Mouse (Mus musculus): ENCODE measurements around the gene Gm6583. TPM values are rescaled to one million over a fixed set of nuclear protein-coding genes. Genes with fewer than 3 reads are reported as not detected.
A peak's percentile ranks its signal among the peaks of the same experiment; 100 is the strongest.

Gm6583 gene
- total RNA-seq, 2 experiments from 2014 or later, result not detected

DNA sequence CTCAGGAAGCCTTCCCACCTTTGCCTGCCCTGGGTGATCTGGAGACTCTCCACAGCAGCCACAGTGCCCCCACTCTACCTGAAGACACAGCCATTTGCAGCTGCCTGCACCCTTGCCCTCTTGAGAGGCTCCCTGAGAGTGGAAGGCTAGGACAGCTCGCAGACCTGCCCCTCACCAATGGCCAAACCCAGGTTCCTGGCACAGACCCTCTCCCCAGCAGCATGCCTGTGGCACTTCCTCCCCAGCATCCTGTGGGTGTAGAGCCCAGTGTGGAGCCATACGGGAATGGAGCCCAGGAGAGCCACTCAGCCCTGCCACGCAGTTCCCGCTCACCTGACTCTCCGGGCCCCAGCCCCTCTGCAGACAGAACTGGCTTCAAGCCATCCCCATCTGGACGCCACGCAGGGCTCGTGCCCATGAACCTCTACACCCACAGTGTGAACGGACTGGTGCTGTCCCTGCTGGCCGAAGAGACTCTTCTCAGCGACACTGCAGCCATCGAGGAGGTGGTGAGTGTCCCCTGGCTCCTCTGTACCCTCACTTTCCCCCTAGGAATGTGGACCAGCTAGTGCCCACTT is 14.5 kb upstream of the Gm6583 start:
- no peak for DNase-seq (ENCODE audit: low spot score in 2 of 2)
- intact Hi-C loops (cut with DNase I), result no loop called here

DNA sequence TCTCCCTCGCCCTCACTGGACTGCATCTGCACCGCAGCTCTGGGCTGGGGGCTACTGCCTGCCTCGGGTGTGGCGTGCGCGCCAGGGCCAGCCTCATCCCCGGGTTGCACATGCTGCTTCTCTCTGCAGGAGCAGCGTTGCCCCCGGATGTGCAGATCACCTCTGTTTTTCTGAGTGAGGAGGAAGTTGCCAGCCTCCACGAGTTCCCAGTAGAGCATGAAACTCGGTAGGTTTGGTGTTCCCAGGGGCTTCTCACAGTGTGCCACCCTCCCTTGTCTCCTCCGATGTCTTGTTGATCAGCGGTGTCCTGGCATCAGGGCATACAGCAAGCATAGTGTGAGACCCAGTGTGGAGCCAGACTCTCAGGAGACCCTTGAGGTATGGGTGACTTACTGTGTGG is 13.5 kb upstream of the Gm6583 start:
- DNase-seq (ENCODE audit: low spot score in 2 of 2), result no peak
- intact Hi-C loops (cut with DNase I), result no loop called here

- intact Hi-C loops (cut with DNase I), result no loop called here
- DNase-seq (ENCODE audit: low spot score in 2 of 2), result no peak
These were observed 12.8 kb upstream of the Gm6583 start for GRCm38 (mm10) chr5:112368666-112369065.

GRCm38 (mm10) chr5:112367929-112368328 is 12.1 kb upstream of the Gm6583 start:
- DNase-seq (ENCODE audit: low spot score in 2 of 2), result no peak
- intact Hi-C loops (cut with DNase I), result no loop called here

GRCm38 (mm10) chr5:112367338-112367737 is 11.5 kb upstream of the Gm6583 start:
- intact Hi-C loops (cut with DNase I), result no loop called here

GRCm38 (mm10) chr5:112366879-112367278 is 11.0 kb upstream of the Gm6583 start:
- intact Hi-C loops (cut with DNase I), result no loop called here
- no peak for DNase-seq (ENCODE audit: low spot score in 2 of 2)

More at GRCm38 (mm10) chr5:112367338-112367737, 11.5 kb upstream of the Gm6583 start:
- DNase-seq (ENCODE audit: low spot score in 2 of 2), result no peak

DNA sequence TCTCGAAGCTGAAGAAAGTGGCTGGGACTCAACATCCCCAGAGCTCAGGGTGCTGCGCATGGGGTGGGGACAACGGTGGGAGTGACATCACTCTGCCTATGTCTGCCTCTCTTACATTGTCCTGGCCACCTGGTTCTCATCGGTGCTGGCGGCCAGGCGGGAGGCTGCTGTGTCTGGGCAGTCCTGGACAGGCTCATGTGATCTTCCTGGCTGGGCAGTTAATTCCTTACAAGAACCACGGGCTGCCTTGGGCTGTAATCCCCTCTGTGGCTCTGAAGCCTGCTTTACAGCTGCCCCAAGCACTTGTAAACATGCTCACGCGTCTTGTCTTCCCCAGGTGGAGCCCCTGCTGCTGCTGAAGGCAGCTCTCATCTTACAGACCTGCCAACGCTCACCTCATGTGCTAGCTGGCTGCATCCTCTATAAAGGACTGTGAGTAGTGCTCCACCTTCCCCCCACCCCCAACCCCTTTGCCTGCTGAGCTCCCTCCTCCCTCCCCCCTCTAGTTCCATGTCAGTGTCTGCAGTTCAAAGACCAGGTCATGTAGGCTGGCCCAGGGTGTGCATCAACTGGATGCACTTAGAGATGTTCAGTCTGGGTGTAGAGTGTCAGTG is 8.5 kb upstream of the Gm6583 start:
- no peak for DNase-seq (ENCODE audit: low spot score in 2 of 2)
- intact Hi-C loops (cut with DNase I), result no loop called here

DNA sequence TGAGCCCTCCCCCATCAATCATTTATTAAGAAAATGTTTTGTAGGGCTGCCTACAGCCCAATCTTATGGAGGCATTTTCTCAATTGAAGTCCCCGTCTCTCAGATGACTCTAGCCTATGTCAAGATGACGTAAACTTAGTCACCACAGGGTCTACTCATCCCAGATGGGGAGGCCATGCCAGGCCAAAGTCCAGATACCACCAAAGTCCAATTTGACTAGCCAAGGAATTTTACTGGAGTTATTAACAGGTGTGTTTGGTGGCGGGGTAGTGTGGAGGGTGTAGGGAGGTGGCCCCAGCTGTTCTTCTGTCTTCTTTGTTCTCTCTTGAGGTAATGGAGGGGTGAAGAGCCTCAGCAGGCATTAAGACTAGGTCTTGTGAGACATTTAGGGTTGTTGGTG is 4.2 kb upstream of the Gm6583 start:
- no peak for DNase-seq (ENCODE audit: low spot score in 2 of 2)
- intact Hi-C loops (cut with DNase I), result no loop called here

GRCm38 (mm10) chr5:112359520-112359919 is 3.7 kb upstream of the Gm6583 start:
- intact Hi-C loops (cut with DNase I), result no loop called here

GRCm38 (mm10) chr5:112356322-112356721 is 489 bp upstream of the Gm6583 start:
- DNase-seq (ENCODE audit: low spot score in 2 of 2), result no peak
- intact Hi-C loops (cut with DNase I), result no loop called here

More at GRCm38 (mm10) chr5:112359520-112359919, 3.7 kb upstream of the Gm6583 start:
- DNase-seq (ENCODE audit: low spot score in 2 of 2), result no peak

DNA sequence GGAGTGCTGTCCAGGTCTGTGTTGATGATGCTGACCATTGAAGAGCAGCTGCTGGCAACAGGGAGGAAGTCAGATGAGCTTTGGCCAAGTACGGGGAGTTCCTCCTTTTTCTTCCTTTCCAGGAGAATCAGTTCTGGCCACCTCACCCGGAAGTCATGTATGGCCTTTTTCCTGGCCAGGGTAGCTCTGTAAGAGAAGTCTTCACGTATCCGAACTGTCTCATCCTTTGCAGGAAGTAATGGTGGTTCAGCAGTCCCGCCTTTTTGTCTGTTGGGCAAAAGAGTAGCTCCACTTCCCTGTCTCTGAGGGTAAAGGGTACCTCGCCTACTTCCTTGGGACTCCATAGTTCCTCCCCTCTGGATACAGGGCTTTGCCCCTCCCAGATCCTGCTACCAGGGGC is 340 bp downstream of the Gm6583 start:
- DNase-seq (ENCODE audit: low spot score in 2 of 2), result no peak
- intact Hi-C loops (cut with DNase I), result no loop called here

DNA sequence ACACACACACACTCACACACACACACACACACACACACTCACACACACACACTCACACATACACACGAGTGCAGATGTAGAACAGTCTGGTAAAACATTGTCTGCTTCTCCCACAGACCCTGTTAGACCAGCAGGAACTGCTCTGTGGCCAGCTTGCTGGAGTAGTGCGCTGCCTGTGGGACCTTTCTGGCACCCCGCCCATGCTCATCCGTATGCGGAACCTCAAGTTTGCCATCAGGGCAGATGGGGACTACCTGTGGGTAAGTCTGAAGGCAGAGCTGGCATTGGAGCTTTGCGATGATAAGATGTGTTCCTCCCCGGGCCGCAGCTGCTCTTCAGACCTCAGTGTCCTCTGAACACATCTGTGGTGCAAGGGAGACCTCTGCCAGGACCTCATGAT is 6.7 kb downstream of the Gm6583 start:
- no peak for DNase-seq (ENCODE audit: low spot score in 2 of 2)
- intact Hi-C loops (cut with DNase I), result no loop called here

DNA sequence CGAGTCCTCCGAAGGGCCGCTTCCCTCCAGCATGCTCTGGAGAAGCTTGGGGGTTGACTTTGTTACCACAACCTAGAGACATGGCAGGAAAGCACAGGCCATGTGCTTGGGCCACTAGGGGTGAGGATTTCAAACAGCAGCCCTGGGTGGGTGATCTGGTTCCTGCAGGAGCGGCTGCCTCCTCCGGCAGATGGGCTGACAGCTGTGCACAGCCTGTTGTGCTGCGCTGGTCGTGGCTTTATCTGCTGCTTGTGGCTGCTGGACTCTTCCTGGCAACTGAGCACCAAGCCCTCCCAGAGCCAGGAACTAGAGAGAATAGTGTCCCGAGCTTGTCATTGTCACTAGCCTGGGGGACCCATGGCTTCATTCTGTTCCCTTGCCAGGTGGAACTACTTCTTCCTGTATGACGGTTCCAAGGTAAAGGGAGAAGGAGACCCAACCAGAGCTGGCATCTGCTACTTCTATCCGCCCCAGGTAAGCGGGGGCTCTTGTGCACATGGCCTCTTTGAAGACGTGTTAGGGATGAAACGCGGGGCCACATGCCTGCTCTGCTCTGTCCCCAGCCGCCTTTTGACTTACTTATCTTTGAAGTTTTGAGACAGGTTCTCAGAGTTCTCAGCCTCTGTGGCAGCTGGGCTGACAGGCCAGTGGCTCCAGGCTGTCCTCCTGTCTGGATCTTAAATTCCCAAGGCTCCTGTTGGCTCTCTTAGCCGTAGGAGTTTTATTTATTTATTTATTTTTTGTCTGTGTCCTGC is 9.4 kb downstream of the Gm6583 start:
- intact Hi-C loops (cut with DNase I), result no loop called here
- DNase-seq (ENCODE audit: low spot score in 2 of 2), result no peak

DNA sequence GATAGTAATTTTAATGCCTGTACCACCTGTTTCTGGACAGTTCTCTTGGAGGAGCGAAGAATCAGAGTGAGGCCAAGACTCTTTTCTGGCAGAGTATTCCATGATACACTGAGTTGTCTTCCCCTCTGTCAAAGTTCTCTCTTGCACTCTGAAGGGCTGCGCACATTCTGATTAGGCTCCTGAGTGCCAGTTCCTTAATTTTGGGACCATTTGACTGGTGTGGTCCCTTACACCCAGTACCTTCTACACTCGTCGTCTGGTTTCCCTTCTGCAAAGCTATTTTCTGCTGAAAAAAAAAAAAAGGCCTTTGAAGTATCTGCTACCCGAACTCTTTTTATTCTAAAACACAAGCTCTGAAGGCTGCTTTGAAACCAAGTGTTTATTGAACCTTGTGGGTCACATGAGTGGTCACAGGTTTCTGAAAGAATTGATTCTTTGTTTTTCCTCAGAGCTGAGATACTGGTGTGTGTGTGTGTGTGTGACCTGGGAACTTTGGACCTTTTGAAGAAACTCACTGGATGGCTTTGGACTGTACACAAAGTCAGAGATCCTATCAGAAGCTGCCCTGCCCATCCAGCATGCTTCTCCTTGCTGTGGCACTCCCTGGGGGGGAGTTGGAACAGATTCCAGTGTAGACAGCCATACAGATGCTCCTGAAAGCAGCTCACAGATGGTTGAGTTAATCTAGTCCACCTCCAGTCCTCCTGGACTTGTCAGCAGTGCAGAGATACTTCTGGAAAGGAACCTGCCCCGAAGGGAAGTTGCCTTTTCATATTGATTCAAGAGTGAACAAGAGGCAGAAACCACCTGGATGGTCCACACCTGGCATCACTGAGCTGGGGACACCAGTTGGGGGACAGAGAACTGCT is 11.5 kb downstream of the Gm6583 start:
- peak; percentile 67 to 68 for DNase-seq (ENCODE audit: low spot score in 2 of 2)
- intact Hi-C loops (cut with DNase I), result loop anchor here (5.0 kb wide), 2 partner anchors 43 to 83 kb away; no protein-coding TSS in a partner anchor

DNA sequence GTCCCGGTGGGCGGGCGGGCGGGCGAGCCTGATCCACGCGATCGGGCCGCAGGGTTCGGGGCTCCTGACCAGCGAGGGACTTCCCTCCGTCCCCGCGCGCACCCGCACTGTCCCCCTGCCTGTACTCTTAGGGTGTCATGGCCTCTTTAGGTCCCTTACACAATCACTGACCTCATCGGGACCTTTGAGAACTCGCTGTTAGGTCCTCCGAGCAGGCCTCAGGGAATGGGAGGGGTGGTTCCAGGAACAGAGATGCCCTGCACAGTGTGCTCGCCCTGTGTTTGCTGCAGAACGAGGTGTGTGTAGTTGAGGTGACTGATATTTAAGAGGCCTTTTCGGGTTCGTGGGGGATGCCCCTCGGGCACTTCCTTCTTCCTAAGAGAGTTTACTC is 12.6 kb downstream of the Gm6583 start:
- intact Hi-C loops (cut with DNase I), result loop anchor here (5.0 kb wide), 2 partner anchors 44 to 84 kb away; no protein-coding TSS in a partner anchor
- no peak for DNase-seq (ENCODE audit: low spot score in 2 of 2)

DNA sequence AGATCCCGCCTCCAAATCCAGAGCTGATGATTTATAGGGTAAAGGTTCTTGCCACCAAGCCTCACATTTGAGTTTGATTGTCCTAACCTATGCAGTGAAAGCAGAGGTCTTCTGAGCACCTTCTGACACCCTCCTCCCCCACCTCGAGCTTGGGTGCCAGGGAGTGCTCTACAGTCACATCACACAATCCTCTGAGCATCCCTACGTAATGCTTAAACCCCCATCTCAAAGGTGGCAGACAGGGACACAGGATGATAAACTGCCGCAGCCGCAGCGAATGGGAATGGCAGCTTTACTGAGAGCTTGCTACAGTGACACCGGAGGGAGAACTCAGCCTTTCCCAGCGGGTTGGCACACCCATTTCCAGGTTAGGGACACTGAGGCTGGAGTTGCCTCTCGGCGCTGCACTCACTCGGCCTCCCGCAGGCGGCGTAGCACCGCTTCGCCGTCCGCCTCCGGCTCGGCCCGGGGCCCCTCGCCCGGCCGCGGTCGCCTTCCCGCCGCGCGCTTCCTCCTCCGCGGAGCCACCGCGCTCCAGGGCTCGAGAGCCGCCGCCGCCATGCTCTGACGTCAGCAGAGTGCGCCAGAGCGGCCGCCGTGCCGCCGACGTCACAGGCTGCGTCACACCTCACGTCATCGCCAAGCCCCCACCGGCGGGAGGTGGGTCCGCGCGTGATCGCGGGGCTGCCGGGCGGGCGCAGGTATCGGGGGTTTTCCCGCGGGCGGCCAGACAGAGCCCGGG is 13.2 kb downstream of the Gm6583 start, which contains the start of the genes Srrd and Hps4:
TSS of gene Srrd (minus strand) at position 578 of the 742 bp plus-strand sequence.
TSS of gene Hps4 (plus strand) at position 621 of the 742 bp plus-strand sequence.
- DNase-seq (ENCODE audit: low spot score in 2 of 2), result peak; percentile 90 to 93

DNA sequence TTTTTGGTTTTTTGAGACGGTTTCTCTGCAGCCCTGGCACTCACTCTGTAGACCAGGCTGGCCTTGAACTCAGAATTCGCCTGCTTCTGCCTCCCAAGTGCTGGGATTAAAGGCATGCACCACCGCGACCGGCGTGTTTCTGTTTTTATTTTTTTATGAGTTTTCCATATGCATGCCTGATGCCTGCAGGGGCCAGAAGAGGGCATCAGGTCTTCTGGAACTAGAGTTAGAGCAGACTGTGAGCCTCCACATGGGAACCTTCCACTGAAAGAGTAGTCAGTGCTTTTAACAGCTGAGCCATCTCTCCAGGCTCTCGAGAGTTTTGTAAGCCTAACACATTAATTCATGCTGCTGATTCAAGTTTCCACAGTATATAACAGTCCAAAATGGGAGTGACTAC is 16.6 kb downstream of the Gm6583 start:
- no peak for DNase-seq (ENCODE audit: low spot score in 2 of 2)
- intact Hi-C loops (cut with DNase I), result no loop called here

More for the DNA sequence above, 13.2 kb downstream of the Gm6583 start, which contains the start of the genes Srrd and Hps4:
- intact Hi-C loops (cut with DNase I), result loop anchor here (5.0 kb wide), 2 partner anchors 45 to 85 kb away; no protein-coding TSS in a partner anchor

- no peak for DNase-seq (ENCODE audit: low spot score in 2 of 2)
- intact Hi-C loops (cut with DNase I), result no loop called here
These were observed 18.8 kb downstream of the Gm6583 start for GRCm38 (mm10) chr5:112337004-112337403.

- intact Hi-C loops (cut with DNase I), result no loop called here
- peak; percentile 44 to 54 for DNase-seq (ENCODE audit: low spot score in 2 of 2)
These were observed 20.4 kb downstream of the Gm6583 start for GRCm38 (mm10) chr5:112335473-112335872.

All from left cerebral cortex, postnatal 36 days (tissue).